Mouse (Mus musculus) macrophage (primary cell): ENCODE results near the gene Cdhr3. TPM values are rescaled to one million over a fixed set of nuclear protein-coding genes. Genes with fewer than 3 reads are reported as not detected.
A peak's percentile ranks its signal among the peaks of the same experiment; 100 is the strongest.

Source experiments
- H3K27ac ChIP-seq: fragments of 350-480 bp; formaldehyde crosslinking; 2 replicates; pipeline ENCODE4 v1.9.0; 2021
- H3K36me3 ChIP-seq: fragments of 350-480 bp; formaldehyde crosslinking; 2 replicates; pipeline ENCODE4 v1.9.0; 2021; ENCODE audit errors: inconsistent target
- H3K4me3 ChIP-seq: fragments of 350-480 bp; formaldehyde crosslinking; 2 replicates; pipeline ENCODE4 v1.9.0; 2021; ENCODE audit errors: inconsistent target
- H3K79me2 ChIP-seq: fragments of 350-480 bp; formaldehyde crosslinking; 2 replicates; pipeline ENCODE4 v1.9.0; 2021; ENCODE audit errors: inconsistent target
- WGBS: methylation state at CpG from one replicate; pipeline ENCODE4 v1.1.7; 2026; ENCODE audit warnings: inconsistent platforms; ENCODE audit not compliant: missing documents; 5-methylcytosine and 5-hydroxymethylcytosine counted together
- polyA plus RNA-seq: library from polyadenylated mRNA; stranded (reverse); fragments of 250-400 nt; gene quantifications from 3 replicates; pipeline ENCODE4 v1.2.4, GENCODE M21; 2018; ENCODE audit warnings: inconsistent platforms

Gene Cdhr3
- polyA plus RNA-seq, 1 experiment from 2014 or later: not detected

DNA sequence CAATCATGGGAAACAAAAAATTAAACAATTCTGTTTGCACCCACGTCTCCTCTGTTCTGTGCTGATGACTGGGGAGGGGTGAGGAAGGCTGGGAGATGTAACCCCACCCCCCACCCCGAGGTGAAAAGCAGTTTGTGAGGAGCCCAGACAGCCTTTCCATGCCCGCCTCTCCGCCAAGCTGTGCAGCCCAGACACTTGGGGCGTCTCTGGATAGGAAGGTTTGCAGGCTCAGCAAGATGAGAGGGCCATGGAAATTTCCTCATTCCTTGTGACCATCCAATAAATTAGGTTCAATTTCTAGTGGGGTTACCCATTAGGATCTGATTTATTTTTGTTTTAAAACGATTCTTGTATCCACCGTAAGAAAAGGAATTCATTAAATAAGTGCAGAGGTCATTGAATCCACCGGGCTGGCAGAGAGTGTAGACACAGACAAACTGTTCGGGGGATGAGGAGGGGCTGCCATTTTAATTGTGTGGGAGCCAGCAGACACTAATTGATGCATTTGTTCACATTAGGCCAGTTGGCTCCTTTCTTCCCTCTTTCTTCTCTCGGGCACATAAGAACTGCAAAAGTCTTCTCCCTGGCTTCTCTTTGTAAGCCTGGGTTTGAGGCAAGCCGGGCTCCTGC lies 57.5 kb downstream of the Cdhr3 start:
- H3K4me3 ChIP-seq: no peak overlapping the region
- 55% methylated on average over 11 of the region's 11 CpGs for WGBS
- peak overlapping the region; percentile 29 for H3K27ac ChIP-seq
- no peaks in the 10 kb centered on the region for H3K79me2 ChIP-seq
- H3K36me3 ChIP-seq: no peaks in the 10 kb centered on the region

DNA sequence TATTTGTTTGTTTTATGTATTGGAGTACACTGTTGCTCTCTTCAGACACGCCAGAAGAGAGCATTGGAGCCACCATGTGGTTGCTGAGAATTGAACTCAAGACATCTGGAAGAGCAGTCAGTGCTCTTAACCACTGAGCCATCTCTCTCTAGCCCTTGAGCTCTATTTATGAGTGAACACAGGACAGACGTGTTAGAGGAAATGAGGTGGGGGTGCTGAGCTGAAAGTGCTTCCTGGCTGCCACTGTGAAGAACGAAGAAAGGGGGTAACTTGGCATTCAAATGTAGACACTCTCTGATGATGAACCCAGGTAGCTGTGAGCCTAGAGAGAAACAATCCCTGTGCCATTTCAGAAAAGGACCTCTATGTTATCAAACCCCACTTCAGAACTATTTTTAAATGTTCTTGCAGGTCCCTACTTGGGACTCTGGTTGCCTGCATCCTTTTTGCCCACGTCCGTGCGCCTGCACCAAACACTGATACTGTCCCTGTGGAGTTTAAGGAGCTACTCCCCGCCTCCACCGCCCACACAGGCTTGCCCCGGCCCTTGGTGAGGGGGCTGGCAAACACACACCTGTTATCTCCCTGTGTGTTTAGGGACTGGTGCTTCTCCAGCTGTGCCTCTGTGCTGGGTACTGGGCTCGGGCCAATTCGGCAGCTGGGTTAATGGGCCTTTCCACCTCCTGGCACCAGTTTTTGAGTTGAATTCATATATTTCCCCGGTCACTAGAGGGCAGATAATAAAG lies 58.2 kb downstream of the Cdhr3 start:
- 71% methylated on average over 12 of the region's 12 CpGs for WGBS
- H3K27ac ChIP-seq: no peak overlapping the region
- H3K79me2 ChIP-seq: no peaks in the 10 kb centered on the region

DNA sequence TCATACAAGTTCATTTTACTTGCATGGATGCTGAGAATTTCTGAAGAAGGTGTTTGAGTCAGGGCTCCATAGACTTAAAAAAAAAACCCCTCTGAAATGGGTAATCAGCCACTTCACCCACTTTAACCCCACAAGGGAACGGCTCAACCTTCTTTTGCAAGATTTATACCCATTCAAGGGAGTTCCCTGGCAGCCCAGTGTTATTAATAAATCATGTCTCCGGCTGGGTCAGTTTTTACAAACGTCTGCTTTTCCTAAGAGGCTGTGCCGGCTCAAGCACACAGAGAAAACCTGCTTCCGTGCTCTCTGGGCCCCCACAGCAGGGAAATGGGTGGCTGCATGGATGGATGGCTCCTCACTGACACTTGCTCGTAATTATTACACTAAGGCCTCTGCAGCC lies 59.5 kb downstream of the Cdhr3 start:
- 65% methylated on average over 6 of the region's 6 CpGs for WGBS
- H3K36me3 ChIP-seq: no peaks in the 10 kb centered on the region
- H3K4me3 ChIP-seq: no peak overlapping the region
- H3K79me2 ChIP-seq: no peaks in the 10 kb centered on the region
- H3K27ac ChIP-seq: no peak overlapping the region

More for the DNA sequence above, 58.2 kb downstream of the Cdhr3 start:
- no peak overlapping the region for H3K4me3 ChIP-seq
- H3K36me3 ChIP-seq: no peaks in the 10 kb centered on the region

DNA sequence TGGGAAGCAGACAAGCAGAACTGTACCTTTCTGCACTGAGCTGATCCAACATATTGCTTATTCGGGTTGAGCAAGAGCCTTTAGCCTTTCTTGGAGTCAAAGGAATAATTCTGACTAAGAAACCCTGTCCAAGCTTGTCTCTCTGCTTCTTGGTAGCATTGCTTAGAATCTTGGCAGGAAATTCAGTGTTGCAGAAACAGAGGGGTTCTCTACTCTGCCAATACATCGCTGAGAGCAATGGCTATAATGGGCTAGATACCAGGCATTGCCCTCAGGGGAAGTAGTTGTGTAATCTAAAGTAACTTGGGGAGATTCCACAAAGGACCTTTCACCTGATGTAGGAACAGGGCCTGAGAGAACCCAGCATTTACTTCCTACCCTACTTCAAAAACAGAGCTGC lies 62.1 kb downstream of the Cdhr3 start:
- H3K27ac ChIP-seq: no peak overlapping the region
- H3K4me3 ChIP-seq: no peak overlapping the region
- H3K36me3 ChIP-seq: no peaks in the 10 kb centered on the region
- 54% methylated on average over 2 of the region's 2 CpGs for WGBS
- H3K79me2 ChIP-seq: no peaks in the 10 kb centered on the region

DNA sequence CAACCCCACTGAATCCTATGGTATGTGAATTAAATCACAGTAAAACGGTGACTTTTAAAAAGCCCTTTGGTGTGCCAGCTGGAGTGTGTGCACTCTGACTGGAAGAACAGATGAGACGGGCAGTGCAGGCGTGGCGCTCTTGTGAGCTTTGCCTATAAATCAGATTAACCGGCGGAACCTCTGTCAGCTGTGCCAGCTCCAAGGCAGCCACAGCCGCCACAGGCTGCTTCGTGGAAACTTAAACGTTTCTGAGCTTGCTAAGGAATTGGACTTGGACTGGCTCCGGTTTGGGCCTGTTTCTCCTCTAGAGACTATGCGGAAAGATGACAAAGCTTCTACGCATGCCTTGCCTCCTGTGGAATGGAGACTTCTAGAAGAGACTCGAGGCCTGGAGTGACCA lies 62.6 kb downstream of the Cdhr3 start:
- H3K36me3 ChIP-seq: no peaks in the 10 kb centered on the region
- 74% methylated on average over 13 of the region's 13 CpGs for WGBS
- H3K79me2 ChIP-seq: no peaks in the 10 kb centered on the region
- H3K27ac ChIP-seq: no peak overlapping the region
- no peak overlapping the region for H3K4me3 ChIP-seq

DNA sequence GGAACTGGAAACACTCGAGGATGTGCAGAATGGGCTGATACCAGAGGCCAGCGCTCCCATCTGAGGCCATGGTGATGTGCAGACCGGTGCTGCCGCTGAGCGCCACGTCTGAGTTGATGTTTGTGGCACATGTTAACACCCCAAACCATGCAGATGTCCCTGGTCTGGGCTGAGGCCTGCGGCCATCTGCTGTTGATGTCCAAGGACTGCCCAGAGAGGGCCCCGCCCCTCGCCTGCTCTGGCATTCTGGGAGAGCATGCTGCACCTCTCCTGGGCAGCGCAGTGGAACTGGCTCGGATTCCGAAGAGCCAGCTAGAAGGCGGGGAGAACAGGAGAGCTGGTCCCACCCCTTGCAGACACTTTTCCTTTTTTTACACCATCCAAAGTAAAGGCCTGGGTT lies 64.0 kb downstream of the Cdhr3 start:
- Histone ChIP-seq H3K79me2 (no peaks in the 10 kb centered on the region), H3K27ac (no peak overlapping the region), H3K4me3 (no peak overlapping the region), H3K36me3 (no peaks in the 10 kb centered on the region)
- WGBS: 95% methylated on average over 7 of the region's 13 CpGs

DNA sequence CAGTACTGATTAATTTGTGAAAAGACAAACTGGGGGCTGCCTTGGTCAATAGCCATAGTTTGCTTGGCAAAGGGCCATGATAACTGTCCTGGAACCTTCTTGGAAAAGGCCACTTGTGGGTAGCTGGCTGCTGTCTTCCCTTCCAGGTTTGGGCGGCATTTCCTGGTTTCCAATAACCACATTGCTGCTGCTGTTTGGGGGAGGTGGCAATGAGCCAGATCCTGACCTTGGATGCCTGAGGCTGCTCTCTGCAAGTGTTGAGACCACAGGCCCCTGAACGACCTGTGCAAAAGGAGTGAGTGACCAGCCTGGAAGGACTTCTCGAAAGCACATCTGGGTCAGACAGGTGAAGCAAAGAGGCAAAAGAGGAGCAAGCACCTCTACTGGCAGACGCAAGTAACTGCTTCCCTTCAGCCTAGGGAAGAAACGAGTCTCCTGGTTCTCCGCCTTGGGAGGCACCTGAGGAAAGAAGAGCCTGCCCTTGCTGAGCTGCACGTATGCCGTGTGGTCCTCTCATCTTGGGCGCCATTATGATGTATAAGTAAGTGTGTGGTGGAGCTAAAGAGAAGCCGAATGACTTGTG lies 64.5 kb downstream of the Cdhr3 start:
- H3K79me2 ChIP-seq: no peaks in the 10 kb centered on the region
- H3K4me3 ChIP-seq: no peak overlapping the region
- no peaks in the 10 kb centered on the region for H3K36me3 ChIP-seq
- WGBS: 96% methylated on average over 10 of the region's 10 CpGs
- H3K27ac ChIP-seq: no peak overlapping the region

DNA sequence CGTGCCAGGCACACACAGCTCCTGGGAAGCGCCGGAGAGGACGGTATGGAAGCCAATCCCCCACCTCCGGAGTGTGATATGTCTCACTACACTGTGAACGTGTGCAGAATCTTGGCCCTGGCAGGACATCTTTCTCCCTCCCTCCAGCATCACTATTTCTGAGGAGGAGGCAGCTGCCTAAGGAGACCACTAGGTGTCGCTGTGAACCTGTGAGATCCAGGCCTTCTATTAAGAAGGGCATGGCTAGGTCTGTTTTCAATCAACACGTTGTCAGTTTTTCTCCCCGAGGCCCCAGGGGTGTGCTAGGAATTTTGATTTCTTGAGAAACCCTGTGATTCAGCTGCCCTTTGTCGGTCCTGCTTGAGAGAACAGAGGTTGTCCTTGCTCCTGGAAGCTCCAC lies 65.6 kb downstream of the Cdhr3 start:
- Histone ChIP-seq H3K36me3 (no peaks in the 10 kb centered on the region), H3K4me3 (no peak overlapping the region), H3K27ac (no peak overlapping the region), H3K79me2 (no peaks in the 10 kb centered on the region)
- WGBS: 3% methylated on average over 10 of the region's 10 CpGs

DNA sequence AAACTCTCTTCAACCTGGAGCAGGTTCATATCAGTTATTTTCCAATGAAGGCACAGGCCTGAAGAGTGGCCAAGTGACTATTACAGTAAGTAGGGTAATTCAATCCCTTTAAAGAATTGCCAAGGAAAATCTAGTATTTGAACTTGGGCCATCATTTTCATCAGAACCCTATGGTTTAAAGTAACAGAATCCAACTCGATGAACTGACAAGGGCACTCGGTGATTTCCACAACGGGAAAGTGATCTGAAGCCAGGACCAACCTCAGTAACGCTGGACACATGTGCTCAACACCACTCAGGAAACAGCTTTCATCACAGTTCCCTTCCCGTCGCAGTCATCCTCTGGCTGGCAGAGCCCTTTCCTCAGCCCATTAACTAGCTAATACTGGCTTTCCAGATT lies 68.2 kb downstream of the Cdhr3 start:
- Histone ChIP-seq H3K79me2 (no peaks in the 10 kb centered on the region), H3K27ac (no peak overlapping the region), H3K36me3 (no peaks in the 10 kb centered on the region), H3K4me3 (no peak overlapping the region)
- WGBS: 42% methylated on average over 6 of the region's 6 CpGs

DNA sequence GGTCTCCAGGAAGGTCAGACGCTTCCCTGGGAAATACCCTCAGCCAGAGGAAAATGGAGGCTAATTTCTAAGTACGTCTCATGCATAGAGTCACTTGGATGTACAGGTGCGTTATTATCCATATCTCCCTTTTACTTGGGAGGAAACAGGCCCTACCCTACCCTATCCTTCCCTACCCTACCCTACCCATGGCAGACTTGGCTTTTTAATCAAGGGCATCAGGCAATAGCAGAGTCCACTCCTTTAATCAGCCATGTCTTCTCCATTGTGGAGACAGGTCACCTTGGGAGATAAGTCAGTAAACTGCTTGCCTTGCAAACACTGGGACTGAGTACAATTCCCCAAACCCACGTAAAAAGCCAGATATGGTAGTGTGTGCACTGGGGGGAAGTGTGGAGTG lies 70.9 kb downstream of the Cdhr3 start:
- Histone ChIP-seq H3K27ac (no peak overlapping the region), H3K36me3 (no peaks in the 10 kb centered on the region), H3K79me2 (no peaks in the 10 kb centered on the region), H3K4me3 (no peak overlapping the region)
- 91% methylated on average over 4 of the region's 4 CpGs for WGBS

DNA sequence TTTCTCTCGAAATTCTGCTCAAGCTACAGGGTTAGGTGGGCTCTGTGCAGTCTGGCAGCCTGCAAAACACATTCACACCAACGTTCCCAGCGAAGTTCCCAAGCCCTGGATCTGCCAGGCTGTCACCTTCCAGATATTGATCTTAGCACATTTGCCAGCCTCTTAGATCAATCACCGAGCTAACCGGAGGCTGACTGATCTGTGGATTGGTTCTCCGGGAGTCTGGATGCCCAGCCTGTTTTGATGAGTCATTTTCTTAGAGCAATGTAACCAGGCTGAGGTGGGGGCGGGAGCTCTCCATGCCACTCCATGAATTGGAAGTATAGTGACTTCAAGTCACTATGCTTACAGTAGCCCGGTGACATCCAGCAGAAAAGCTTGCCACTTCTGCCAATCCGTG lies 71.5 kb downstream of the Cdhr3 start:
- Histone ChIP-seq H3K27ac (no peak overlapping the region), H3K79me2 (no peaks in the 10 kb centered on the region), H3K4me3 (no peak overlapping the region), H3K36me3 (no peaks in the 10 kb centered on the region)
- 94% methylated on average over 9 of the region's 9 CpGs for WGBS

DNA sequence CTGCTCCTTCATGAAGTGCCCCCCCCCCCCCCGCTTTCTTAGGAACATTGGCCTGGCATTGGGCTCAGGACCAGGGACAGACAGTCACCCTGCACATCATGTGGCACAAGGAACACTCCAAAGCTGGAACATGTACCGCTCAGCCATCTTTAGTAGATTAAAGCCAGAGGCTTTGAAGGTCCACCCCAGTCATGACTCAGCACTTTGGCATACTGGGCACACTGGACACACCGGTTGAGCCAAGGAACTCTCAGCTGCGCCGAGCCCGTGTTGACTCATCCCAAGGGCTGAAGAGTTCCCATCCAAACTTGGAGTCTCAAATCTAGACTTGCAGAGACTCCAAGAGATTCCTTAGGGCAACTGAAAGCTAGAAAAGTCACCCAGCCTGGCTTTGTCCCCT lies 72.7 kb downstream of the Cdhr3 start:
- 90% methylated on average over 6 of the region's 6 CpGs for WGBS

DNA sequence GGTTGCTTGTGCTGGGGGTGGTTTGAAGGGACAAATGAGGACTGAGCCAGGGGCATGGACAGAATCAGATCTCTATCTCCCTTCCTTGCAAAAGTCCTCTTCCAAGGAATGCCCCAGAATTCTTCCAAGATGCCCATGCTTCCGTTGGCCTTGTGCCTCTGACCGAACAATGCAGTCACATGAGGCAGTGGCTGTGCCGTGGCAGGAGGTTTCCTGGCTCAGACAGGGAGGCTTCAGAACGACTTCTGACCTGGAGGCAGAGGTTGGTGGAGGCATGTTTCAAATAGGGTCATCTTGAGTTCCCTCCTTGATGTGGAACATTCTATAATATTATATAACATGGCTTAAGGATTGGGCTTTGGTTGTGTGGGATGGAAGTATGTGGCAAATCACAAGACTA lies 74.1 kb downstream of the Cdhr3 start:
- no peak overlapping the region for H3K4me3 ChIP-seq
- H3K36me3 ChIP-seq: no peaks in the 10 kb centered on the region
- H3K27ac ChIP-seq: no peak overlapping the region
- WGBS: 77% methylated on average over 4 of the region's 4 CpGs
- H3K79me2 ChIP-seq: no peaks in the 10 kb centered on the region

More for the DNA sequence above, 72.7 kb downstream of the Cdhr3 start:
- Histone ChIP-seq H3K27ac (no peak overlapping the region), H3K79me2 (no peaks in the 10 kb centered on the region), H3K4me3 (no peak overlapping the region), H3K36me3 (no peaks in the 10 kb centered on the region)

DNA sequence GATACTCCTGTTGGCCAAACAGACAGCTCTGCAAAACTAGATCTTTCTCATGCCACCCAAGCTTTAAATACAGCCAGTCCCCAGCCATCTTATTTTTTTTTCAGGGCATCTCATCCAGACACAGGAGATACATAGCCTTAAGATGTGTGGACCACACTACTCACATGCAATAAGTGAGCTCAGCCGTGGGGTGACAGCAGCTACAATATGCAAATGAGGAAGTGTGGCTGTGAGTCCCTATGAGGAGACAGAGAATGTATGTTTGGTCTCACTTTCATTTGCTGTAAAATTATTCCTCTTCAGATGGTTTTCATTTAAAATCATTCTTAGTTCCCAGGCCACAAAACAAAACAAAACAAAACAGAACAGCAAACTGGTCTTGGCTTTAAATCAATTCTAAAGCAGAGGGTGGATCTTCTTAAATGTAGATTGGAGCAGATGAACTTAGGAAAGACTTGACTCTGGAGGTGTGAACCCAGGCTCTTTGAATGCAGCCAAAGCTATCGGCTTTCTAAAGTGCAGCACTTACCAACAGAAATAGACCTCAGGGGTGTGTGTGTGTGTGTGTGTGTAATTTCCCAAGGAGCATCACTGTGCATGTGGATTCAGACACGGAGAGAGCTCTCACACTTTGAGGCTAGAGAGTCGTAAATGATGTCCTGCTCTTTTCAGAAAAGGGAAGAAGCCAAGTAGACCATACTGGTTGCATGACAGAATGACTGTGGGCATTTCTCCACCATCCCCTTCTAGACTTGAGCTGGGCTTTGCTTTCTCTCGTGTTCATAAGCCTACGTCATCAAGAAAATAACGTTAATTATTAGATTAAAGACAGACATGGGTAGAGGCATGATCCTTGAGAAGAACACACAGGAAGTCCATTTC lies 75.6 kb downstream of the Cdhr3 start:
- Histone ChIP-seq H3K27ac (no peak overlapping the region), H3K4me3 (peak overlapping the region; percentile 3; the same call in 1 of the 2 replicates), H3K36me3 (no peaks in the 10 kb centered on the region), H3K79me2 (no peaks in the 10 kb centered on the region)
- 23% methylated on average over 7 of the region's 7 CpGs for WGBS
